Mouse (Mus musculus) cerebellum, adult 9-11 months (tissue): ENCODE measurements around the gene Ncor2.

ENCODE experiments used
- DNase-seq: peaks from one replicate; pipeline ENCODE4 v3.0.0; 2022

The Ncor2 gene

DNA sequence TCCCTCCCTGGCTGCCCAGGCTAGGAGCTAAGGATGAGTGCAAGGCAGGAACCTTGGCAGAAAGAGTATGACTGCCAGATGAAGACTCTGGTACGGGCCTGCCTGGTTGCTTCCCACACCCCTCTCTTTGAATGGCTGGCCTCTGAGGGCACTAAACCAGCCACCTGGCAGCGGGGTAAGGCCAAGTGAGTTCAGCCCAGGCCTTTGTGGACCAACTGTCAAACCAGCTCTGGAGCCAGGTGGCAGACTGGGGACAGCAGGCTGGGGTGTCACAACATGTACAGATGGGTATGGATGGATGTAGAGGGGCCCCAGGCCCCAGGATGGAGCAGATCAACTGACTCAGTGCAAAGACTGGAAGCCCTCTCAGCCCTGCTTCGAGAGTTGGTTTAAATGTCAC is 164.0 kb downstream of the Ncor2 start:
- peak; percentile 71 for DNase-seq

DNA sequence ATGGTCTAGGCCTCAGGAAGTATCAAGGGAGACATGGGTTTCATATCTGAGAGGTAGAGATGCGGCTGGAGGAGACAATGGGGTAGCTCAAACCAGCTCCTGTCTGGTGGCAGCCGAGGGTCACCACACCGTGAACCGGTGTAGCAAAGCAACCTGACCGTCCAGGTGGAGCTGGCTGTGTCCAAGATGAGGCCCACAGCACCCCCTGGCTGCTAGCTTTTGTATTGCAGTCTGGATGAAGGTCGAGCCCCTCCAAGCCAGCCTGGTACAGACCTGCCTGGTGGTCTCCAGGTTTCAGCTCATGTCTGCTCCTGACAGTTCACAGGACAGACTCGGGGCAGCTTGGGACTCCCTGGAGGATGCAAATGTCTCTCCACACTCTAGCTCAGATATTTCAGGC is 164.5 kb downstream of the Ncor2 start:
- DNase-seq, result peak; percentile 79

DNA sequence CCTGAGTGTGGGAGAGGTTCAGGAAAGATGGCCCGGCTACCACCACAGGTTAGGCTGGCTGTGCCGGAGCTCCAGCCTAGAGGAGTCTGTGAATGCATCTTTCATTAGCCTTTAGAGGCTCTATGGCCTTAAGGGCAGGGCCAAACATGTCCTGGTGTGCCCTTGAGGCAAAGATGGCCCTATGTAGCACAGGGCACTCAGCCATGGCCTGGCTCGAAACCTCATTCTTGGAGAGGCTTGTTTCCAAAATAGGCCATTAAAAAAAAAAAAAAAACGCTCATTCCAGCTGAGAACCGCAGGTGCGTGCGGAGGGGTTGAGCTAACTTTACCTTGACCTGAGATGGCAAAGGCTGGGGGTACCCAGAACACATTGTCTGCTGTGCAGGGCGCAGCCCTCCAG is 167.4 kb downstream of the Ncor2 start:
- DNase-seq, result no peak

DNA sequence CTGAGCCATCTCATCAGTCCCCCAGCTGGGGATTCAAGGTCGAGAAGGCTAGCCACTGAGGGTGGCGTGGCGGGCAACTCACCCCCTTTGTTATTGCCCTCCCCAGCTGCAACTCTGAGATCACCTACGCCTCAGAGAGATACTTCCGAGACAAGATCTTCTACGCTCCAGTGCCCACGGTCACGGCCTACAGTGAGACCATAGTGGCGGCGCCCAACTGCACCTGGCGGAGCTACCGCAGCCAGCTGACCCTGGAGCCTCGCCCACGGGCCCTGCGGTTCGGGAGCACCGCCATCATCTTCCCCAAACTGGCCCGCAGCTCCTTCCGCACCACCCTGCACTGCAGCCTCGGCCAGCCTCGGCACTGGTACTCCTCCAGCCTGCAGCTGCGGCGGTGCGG is 167.9 kb downstream of the Ncor2 start:
- peak; percentile 13 for DNase-seq

DNA sequence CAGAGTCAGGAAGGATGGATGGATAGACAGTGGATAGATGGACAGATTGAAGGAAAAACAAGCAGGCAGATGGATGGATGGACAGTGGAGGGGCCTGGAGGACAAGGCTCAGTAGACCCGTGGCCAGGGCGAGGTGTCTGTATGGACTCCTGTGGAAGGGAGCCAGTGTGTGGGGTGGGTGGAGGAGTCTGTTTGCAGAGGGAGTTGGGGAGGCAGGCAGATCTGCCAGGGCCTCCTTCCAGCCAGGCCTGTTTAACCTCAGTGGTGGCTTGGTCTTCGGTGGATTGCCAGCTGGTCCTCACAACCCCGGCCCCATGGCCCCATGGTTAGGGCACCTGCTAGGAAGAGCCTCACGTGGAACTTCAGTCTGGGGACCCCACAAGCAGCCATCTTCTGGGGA is 172.1 kb downstream of the Ncor2 start:
- DNase-seq, result no peak

DNA sequence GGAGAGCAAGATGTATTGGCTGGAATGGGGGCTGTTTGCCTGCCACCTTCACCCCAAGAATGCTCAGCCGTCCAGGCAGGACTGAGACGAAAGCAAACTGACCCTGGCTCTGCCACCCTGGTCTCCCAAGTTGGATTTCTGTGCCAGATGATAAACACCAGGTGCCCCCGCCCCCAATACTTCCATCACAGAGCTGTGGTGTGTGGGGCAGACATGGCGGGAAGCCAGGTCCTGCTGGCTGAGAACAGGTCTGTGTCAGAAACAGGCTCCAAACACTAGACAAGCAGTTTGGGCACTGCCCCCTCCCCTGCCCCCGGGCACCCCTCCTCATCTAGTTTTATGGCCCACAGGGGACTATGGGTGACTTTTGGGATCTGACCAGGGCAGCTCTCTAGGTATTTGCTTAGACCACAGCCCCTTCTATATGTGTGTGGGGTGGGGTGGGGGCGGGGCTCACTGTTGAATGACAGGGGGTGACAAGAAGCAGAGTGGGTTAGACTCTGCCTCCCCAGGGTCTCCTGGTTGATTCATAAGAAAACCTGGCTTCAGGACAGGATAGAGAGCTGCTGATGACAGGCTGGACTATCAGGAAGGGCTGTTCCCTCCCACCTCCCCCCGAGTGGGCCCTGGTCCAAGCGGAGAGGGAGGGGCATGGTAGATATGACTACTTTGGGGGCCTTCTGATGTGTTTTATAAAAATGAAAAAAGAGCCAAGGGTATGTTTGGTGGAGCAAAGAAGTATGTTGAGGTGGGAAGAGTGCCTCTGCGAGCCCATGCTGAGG is 173.0 kb downstream of the Ncor2 start:
- DNase-seq, result no peak

DNA sequence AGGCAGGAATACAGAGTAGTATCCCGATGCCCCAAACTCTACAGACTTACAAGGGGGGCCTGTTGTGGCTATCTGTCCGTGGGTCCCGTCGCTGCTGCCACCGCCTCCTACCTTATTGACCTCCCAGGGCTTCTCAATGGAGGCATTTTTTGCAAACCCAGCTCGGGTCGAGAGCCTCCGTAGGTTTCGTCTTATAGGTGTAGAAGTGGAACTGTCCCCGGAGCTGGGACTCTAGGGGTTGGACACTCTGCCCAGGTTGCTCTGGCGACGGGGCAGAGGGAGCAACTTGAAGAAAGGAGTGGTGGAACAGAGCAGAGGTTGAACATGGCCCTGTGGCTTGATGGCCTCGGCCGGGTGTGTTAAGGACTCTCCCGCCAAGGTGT is 175.2 kb downstream of the Ncor2 start:
- DNase-seq, result no peak

DNA sequence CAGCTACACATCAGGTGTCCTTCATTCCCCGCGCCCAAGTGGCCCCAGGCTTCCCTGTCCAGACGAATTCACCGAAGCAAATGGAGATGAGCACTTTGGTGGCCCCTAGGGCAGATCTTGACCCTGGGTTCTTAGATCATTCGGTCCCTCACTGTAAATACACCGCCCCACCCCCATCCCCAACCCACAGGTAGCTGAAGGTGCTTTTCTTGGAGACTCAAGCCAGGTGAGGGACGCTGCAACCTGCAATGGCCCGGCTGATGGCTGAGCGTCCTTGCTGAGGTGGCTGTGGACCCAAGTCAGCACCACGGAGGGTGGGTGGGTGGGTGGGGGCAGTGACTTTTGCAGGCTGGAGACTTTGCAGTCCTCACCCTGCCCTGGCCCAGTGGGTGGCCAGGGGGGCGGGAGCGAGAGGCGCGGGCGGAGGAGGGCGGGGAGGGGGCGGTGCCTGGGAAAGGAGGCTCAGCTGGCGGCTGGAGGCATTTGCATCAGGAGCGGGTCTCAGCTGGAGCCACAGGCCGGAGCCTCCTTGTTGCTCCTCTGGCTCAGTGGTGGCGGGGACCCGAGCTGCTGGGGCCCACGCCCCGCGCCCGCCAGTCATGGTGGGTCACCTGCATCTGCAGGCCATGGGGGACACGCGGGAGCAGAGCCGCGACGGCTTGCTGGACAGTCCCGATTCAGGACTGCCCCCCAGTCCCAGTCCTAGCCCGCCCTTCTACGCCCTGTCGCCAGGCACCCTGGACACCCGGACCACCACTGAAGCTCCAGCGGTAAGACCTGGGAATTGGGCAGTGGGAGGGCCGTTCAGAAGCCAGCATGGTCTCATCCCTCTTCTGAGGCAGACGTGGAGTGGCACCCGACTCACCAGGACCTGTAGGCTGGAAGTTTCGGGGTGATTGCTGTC is 175.8 kb downstream of the Ncor2 start, which contains the start of gene Rflna:
Gene Rflna (plus strand): TSS at position 253 of the 904 bp plus-strand sequence.
- DNase-seq, result no peak

DNA sequence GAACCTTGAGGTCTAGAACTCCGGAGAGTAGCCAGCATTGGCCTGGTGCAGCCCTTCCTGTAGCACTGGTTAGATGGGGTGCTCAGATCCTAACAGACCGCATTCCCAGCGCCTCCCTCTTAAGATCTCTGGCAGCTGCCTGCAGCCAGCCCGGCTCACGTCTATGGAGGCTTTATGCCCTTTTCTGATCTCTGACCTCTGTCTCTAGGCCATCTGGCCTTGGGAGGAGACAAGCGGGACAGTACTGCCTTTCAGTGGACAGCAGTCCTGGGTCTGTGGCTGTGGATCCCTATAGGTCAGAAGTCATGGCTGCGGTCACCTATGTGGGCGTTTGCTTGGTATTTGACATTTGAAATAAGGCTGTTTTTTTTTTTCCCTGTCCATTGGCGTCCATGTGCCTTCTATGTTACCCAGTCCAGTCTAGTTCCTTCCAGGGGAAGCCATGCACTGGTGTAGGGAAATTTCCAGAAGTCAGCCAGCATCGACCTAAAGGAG is 178.2 kb downstream of the Ncor2 start:
- no peak for DNase-seq

DNA sequence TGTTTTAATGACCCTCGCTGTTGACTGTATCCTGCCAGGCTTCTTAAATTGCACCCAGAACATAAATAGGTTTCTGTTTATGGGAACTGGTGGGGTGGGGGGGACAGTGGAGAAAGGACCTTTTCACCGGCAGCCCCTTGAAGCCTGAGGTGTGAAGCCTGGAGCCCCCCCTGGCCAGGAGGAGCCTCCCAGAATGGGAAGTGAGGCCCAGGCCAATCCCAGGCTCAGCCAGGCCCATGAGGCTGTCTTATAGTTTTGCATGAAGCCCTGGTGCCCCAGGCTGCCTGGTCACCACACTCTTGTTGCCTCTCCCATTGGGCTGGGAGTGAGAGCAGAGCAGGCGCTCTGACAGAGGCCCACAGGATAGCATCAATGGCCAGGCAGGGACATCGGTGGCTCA is 181.1 kb downstream of the Ncor2 start:
- DNase-seq, result no peak

DNA sequence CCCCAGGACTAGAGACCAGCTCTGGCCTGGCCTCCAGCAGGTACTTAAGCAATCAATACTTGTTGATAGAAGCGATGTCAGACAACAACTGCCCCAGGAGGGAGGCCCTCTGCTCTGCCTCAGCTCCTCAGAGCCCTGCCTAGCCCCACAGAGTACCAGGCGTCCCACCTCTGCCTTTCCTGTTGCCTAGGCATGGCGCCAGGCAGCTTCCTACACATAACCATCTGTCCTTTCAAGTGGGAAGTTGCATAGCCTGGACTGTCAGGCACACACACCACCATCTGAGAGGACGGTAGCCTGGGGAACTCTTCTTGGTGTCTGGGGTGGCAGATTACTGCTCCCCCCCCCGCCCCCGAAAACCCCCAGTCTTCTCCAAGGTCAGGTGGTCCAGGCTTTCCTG is 182.2 kb downstream of the Ncor2 start:
- no peak for DNase-seq

DNA sequence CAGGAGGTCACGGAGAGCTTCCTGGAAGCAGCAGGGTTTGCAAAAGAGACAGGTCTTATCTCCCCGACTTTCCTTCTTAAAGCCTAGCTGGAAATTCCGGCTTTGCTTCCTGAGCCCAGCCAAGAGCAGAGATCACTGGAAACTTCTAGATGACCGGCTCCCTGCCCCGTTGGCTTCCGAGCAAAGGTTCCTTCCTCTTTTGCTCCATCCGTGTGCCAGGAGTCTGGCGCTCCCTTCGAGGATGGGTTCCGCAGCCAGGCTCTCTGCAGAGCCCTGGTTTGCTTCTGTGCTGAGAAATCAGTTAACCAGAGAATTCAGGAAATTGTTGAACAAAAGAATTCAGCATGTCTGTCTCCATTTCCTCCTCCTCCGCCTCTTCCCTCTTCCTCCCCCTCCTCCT is 186.1 kb downstream of the Ncor2 start:
- DNase-seq, result no peak

DNA sequence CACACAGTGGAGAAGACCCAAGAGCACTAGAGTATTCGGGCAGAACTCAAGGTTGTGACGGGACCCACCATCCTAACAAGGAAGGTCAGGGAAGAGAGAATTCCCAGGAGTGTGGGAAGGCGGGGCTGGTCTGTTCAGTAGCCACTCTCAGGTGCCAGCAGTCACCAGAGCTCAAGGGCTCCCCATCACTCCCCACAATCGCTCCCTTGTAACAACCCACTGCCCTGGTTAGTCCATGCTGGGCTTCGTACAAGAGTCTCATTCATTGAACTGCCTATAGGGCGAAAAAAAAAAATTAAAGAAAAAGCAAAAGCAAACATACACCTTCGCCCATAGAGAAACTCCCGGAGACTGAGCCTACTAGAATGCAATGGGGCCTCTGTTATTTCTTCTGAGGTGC is 186.7 kb downstream of the Ncor2 start:
- DNase-seq, result no peak

DNA sequence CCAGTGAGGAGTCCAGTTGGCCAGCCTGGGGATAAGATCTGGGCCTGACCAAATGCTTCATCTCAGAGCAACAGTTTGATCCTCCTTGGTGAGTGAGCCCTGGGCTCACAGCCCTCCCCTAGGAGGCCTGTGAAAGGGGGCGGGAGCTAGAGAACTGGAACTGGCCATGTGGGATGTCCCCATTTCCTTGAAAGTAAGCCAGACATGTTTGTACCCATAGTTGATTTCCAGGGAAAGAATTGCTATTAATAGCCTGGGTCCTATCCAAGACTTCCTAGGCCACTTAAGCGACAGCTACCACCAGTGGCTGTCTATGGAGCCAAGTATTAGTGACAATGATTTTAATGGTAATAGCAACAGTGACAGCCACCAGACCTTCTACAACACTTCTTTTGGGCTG is 189.3 kb downstream of the Ncor2 start:
- no peak for DNase-seq

DNA sequence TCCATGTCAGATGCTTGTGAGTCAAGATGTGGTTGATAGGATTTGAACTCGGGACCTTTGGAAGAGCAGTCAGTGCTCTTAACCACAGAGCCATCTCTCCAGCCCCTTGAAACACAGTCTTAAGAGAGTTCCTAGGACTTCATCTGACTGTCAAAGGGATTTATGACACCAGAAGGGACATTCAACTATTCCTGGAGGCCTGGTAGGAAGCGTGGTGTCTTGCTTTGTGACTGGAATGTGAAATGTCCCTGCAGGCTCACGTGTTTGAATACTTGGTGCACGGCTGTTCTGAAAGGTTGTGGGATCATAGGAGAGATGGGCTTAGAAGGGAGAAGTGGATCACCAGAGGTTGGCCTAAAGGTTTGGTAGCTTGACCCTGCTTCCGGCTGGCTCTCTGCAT is 192.4 kb downstream of the Ncor2 start:
- DNase-seq, result no peak

DNA sequence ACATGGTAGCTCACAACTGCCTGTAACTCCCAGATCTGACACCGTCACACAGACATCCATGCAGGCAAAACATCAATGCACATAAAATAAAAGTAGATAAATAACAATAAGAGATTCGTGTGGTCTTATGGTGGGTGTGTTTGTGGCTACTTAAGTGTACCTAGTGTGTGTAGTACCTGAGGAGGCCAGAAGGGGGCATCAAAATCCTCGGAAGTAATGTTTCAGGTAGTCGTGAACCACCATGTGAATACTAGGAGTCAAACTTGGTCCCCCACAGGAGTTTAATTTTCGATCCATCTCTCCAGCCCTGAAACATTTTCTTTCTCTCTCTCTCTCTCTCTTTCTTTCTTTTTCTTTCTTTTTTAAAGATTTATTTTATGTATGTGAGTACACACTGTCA is 192.8 kb downstream of the Ncor2 start:
- DNase-seq, result no peak

DNA sequence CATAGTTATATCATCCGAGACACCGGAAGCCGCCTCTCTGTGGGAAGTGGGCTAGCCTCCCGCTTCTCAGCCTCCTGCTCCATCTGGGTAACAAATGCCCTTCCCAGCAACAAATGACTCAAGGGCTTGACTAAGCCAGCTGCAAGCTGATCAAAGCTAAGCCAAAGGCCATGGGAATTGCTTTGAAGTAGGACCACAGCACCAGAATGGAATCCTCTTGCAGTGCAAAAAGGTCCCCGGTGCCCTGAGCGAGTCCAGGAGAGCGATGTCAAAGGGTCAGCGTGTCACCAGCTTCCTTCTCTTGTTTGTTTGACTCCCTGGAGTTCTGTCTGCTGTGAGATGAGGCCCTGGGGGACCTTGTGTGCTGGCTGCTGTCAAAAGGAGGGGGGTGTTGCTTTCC is 209.2 kb downstream of the Ncor2 start:
- no peak for DNase-seq
